Mouse (Mus musculus) T-helper 17 cell (primary cell): Measurements from ENCODE around the gene Zfp654.

Source experiments
- in situ Hi-C, 2 experiments: fragments of 300-600 bp; cut with MboI, MseI; formaldehyde crosslinking; loops; 1 replicate in 1 of 2; 2 replicates in 1 of 2; pipeline ENCODE4 v1.15.1; 2025; ENCODE audit warnings: high pct_unique_total_duplicates in 2 of 2

Zfp654 gene

GRCm38 (mm10) chr16:64766696-64767300 is 84.7 kb downstream of the Zfp654 start:
- in situ Hi-C loops = no loop called here

DNA sequence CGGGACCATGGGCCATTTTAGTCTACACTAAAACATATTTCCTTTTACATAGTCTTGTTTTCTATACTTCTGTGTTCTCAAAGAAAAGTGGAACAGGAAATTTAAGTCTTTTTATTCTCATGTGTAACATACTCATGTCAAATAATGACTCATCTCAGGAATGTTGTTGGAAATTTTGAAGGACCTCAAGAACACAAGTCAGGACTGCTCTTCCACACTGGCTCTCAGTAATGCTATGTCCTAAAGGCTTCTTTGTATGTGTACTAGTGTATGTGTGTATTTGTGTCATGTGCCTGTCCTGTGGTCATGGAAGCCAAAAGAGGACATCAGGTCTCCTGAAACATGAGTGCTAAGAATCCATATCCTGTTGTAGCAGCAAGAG is 92.2 kb downstream of the Zfp654 start:
- in situ Hi-C loops = loop anchor here in 1 of 2 experiments (10.0 kb wide), 1 partner anchor 1904 kb away; the partner anchor contains the start of gene Pros1

DNA sequence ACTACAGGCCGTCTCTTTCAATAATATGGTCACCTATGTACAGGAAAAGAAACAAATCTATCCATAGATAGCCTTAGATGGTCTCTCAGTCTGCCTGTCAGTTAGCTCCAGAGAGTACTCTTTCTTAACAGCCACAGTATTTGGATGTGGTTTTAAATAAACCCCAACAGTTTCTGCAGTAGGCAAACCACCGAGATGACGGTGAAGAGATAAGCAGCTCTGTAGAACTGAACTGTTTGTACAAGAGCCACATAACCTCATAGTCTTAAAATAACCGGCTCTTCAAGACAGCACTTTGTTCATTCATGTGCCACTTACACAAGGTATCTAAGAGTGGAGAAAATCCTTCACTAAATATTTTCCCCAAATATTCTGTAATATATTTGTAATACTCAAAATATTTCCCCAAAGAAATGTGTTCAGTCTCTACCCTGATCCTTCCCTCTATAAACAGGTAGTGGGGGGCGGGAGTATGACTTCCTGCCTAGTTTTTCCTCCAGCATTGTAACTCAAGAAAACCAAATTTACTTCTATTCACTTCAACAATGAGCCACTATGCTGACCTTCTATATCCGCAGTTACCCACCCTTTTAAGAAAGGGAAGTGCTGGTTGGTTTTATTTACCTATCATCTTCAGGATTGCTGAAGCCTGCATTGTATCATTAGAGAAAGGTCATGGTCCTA is 92.7 kb downstream of the Zfp654 start:
- in situ Hi-C loops = loop anchor here in 1 of 2 experiments (10.0 kb wide), 1 partner anchor 1904 kb away; the partner anchor contains the start of gene Pros1

GRCm38 (mm10) chr16:64757666-64758400 is 93.6 kb downstream of the Zfp654 start:
- in situ Hi-C loops = loop anchor here in 1 of 2 experiments (10.0 kb wide), 1 partner anchor 1903 kb away; the partner anchor contains the start of gene Pros1

- in situ Hi-C loops = loop anchor here in 1 of 2 experiments (10.0 kb wide), 1 partner anchor 1902 kb away; the partner anchor contains the start of gene Pros1
These were observed 95.1 kb downstream of the Zfp654 start for GRCm38 (mm10) chr16:64756321-64756720.

- in situ Hi-C loops = loop anchor here in 1 of 2 experiments (10.0 kb wide), 1 partner anchor 1900 kb away; the partner anchor contains the start of gene Pros1
These were observed 96.7 kb downstream of the Zfp654 start for GRCm38 (mm10) chr16:64754743-64755139.

- in situ Hi-C loops = loop anchor here in 1 of 2 experiments (10.0 kb wide), 1 partner anchor 1899 kb away; the partner anchor contains the start of gene Pros1
These were observed 97.3 kb downstream of the Zfp654 start for GRCm38 (mm10) chr16:64753990-64754742.

GRCm38 (mm10) chr16:64748237-64748636 is 103.2 kb downstream of the Zfp654 start:
- in situ Hi-C loops = loop anchor here (5.0 to 25.0 kb wide), 3 partner anchors 861 to 1064 kb away; partner anchors contain the start of gene Vgll3 (in 1 of the 2)

GRCm38 (mm10) chr16:64745089-64745488 is 106.4 kb downstream of the Zfp654 start:
- in situ Hi-C loops = loop anchor here (5.0 to 25.0 kb wide), 3 partner anchors 858 to 1067 kb away; partner anchors contain the start of gene Vgll3 (in 1 of the 2)

GRCm38 (mm10) chr16:64737289-64737688 is 114.2 kb downstream of the Zfp654 start:
- in situ Hi-C loops = loop anchor here (5.0 to 25.0 kb wide), 3 partner anchors 850 to 1795 kb away; partner anchors contain the start of gene Vgll3 (in 1 of the 2)
